Mouse (Mus musculus): ENCODE data around the gene Cygb.
"Not testable (repeated sequence)": the region's sequence is repeated elsewhere in the genome, so short reads cannot be mapped to it uniquely, and the experiment has no call there.

Gene Cygb

DNA sequence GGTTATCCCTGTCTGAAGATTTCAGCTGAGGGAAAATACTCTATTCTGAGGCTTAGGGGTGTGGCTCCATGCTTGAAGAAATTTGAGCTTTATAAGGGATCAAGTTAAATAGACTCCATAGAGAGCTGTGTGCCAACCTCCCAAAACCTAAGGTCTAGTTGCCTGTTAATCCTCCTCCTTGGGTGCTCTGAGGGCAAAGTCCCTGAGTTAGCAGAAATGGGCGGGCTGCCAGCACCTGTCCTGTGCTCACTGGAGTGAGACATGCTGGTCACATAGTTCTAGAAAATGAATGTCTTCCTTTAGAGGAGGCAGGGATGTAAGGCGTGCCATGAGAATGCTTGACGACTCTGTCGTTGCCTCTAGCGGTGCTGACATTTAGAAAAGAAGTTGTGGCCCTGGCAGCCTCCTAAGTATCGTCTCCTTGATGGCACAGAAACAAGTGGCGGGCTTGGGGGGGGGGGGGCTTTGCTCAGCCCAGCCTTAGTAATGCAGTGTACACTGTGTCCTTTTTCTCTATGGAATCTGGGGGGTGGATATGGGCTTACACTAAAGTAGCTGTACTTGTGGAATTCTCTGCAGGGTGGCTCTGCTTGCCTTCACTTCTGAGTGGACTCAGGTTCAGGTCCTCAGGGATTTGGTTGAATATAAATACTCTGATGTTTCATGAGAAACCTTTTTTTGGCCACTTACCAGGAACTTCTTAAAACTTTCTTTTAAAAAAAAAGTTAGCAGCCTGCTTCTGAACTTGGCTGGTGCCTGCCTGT lies 20.7 kb upstream of the Cygb start:
- DNase-seq (ENCODE audit: low spot score in 2 of 2) = no peak

DNA sequence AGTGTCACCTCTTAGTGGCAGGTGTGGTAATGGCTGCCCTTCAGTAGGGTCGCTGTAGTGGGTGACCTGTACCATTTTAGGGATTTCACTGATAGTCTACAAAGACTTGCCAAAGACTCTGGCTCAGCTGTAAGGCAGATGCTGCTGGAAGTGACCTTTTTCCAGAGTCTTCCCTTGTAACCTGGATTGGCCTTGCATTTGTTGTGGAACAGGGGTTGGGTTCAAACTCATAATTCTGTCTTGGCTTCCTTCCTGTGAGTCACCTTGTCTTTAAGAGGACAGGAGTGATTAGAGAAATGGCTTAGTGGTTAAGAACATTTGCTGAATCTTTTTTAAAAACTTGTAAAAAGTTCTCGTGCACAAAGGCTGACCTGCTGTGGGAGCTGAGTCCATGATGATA lies 19.3 kb upstream of the Cygb start:
- no peak for DNase-seq (ENCODE audit: low spot score in 2 of 2)

DNA sequence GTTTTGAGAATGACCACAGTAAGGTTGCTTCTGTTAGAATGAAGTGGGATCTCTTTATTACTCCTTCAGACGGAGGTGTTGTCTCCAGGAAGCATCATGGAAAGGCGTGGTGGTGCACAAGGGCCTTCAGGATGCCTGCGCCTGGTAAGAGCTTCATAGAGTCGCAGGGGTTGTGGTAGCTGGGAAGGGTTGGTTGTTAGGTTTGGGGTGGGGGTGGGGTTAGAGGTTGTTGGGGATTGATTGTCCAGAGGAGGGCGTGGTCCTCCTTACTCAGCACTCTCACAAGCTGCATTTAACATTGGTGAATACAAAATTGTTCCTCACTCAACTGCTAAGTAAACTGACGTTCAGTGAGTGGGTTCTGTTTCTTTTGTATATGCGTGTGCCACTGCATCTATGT lies 18.5 kb upstream of the Cygb start:
- no peak for DNase-seq (ENCODE audit: low spot score in 2 of 2)

DNA sequence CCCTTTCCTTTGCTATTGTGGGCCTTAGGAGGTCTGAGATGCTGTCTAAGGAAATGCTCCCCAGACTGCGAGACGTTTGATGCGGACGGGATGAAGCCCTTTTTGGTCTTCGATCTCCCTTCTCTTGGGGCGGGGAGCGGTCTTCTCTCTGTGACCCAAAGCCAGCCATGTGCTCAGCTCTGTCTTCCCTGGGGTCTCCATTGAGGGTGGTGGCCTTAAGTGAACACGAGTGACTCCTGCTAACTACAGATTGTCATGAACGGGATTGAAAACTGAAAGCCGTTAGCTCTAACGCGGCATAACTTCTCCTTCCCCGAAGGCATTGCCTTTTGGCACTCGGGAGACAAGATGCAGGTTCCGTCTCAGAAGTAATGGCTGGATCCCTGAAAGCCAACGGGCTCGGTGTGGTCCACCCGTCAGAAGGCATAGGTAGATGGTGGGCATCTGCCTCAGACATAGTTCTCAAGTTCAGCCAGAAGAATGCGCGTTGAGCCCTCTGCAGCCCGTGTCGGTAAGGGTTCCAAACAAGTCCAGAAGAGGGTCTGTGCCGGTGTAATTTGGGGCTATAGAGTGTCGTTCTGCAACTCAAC lies 17.8 kb upstream of the Cygb start:
- no peak for DNase-seq (ENCODE audit: low spot score in 2 of 2)

DNA sequence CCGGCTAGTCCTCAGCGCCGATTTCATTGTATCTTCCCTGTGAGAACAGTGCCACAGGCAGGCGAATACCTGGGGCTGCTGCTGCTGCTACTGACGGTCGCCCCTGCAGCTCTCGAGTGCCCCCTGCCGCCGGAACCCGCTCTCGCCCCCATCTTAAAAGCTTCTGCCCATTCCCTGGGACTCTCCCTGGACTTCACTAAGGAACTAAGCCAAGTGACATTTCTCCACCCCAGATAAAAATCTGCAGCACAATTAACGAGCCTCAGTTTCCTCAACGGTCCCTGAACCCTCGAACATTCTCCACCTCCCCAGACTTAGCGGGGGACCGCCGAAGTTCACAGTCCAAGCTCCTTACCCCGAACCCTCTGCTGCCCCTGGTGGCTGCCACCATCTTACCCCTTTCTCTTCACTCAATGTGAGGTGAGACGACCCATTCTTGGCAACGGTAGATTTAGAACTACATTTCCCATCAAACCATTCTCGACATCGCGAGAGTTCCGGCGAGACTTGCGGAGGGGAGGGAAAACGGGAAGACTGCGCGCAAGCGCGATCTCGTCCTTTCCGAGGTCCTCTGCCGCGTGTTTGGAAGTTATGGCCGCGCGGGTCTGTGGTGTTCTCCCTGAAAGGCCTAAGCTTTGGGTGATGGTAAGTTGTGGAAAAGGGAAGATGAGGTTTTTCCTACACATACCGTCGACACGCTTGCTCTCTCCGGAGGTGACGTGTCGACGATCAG lies 17.2 kb upstream of the Cygb start:
- peak; percentile 97 to 99 for DNase-seq (ENCODE audit: low spot score in 2 of 2)

DNA sequence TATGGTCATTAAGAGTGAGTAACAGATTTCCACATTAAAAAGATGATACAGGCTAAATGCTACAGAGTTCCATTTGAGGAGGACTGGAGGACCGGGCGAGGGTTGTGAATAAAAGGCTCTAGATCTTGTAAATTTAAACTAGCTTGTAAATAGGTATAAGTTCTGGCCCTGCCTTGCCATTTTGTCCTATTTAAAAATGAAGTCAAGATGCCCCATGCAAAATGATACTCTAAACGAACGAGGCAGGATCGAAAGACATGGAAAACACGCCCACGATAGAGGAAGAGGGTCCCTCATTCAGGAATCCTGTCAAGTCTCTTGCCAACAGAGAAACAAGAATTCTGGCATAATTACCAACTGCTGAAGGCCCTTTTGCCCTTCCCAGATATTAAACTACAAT lies 16.3 kb upstream of the Cygb start:
- DNase-seq (ENCODE audit: low spot score in 2 of 2) = no peak

DNA sequence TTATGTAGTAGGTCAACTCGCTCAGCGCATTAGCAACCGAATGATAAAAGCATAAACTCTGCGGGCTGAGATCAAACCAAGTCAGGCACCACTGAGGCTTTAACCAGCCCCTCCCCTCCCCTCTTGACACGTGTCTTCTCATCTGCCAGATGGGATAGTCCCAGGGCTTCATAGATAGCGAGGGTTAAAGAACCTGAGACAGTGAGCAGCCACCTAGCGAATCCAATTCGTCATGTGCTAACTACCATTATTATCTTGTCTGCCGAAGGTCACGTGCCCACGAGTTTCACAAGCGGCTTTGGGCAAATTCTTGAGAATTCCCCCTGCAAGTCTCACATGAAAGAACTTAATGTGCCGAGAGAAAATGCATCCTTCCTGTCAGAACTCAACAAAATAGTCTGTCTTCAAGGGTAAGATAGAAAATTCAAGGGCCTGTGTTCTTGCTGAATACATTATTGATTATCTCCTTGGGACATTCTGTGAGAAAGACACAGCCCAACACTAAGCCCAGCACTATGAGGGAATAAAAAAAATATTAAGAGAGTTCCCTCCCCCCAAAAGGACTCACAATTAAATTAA lies 15.8 kb upstream of the Cygb start:
- no peak for DNase-seq (ENCODE audit: low spot score in 2 of 2)

DNA sequence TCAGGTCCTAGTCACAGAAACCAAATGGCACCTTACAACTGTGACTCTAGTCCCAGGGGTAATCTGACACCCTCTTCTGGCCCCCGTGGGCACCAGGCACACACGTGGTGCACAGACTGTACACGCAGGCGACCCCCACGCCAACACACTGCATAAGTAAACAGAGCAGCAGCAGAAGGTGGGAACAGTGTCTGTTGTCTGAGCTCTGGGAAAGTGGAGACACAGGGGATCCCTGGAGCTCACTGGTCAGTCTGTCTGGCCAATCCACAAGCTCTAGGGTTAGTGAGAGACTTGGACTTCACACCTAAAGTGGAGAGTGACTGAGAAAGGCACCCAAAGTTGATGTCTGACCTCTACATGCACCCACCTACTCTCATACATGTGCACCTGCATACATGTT lies 15.2 kb upstream of the Cygb start:
- DNase-seq (ENCODE audit: low spot score in 2 of 2) = no peak

DNA sequence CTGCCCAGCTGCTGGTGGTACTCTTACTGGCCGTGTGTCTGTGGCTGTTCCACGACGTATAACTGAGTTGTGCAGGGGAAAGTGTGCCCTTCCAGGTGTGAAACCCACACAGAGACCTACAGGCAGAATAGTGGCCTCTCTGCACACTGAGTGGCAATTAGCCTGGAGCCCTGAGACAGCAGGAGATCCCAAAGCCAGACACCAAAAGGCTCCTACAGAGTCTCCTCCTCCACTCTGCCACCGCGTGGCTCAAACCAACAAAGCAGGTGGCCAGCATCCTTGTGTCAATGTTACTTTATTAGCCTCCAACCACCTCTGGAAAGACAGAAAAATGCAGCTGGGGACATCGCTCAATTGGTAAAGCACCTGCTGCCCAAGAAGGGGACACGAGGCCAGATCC lies 14.7 kb upstream of the Cygb start:
- no peak for DNase-seq (ENCODE audit: low spot score in 2 of 2)

DNA sequence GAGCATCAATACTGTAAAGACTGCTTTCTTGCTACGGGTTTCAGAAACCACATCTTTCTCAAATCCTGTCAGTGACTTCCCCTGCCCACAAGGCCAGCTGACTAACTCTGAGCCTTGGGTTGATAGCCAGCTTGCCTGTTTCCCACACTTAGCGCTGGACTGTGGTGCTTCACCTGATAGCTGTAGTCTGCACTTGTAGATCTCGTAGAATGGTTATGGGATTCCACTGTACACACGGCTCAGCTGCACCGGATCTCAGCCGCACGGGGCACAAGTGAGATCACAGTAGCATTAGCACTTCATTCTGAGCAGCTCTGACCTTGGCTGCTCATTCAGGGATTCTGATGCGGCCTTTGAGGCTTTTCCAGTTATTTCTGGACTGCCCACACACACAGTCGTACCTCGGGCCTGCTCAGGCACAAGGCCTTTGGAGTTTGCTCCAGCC lies 14.3 kb upstream of the Cygb start:
- DNase-seq (ENCODE audit: low spot score in 2 of 2) = no peak

DNA sequence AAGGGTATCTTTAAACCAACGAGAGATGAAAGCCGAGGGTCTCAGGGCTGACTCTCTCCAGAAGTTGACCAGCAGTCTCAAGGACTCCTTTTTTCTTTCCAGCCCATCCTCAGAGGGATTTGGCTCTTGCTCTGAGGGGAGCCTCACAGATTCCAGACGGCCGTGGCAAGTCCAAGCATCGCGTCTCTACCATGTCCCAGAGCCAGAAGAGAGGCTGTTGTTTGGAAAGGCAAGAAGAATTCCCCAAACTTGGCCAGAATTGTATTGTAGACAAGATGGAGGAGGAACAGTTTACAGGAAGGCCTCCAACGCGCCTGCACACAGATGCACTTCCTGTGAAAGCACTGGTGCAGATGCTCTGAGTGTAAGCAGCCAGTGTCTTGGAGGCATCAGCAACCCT lies 13.8 kb upstream of the Cygb start:
- DNase-seq (ENCODE audit: low spot score in 2 of 2) = no peak

DNA sequence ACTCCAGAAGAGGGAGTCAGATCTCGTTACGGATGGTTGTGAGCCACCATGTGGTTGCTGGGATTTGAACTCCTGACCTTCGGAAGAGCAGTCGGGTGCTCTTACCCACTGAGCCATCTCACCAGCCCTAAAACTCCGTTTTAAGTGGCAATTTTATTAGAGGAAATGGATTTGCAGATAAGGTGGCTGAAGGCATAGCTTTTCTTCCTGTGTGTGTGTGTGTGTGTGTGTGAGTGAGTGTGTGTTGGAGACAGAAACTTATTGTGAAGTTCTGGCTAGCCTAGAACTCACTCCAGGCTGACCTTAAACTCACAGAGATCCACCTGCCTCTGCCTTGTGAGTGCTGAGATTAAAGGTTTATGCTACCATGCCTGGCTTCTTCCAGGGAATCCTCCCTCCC lies 12.9 kb upstream of the Cygb start:
- not testable (repeated sequence) for DNase-seq (ENCODE audit: low spot score in 2 of 2)

DNA sequence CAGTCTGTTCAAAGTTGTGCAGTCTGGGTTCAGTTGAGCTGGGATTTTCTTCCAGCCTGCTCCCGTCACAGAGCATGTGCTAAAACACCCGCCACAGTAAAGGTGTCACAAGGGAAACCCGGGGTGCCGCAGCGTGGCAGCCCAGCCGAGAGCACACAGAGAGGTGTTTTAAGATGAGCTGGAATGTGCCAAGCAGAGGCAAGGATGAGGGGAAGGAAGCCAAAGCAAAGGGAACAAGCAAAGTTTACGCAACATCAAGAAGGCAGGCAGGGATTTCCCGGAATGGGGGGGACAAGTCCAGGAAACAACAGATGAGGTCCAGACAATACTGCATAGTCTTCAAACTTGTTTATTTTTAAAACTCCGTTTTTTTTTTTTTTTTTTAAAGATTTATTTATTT lies 12.5 kb upstream of the Cygb start:
- no peak for DNase-seq (ENCODE audit: low spot score in 2 of 2)

DNA sequence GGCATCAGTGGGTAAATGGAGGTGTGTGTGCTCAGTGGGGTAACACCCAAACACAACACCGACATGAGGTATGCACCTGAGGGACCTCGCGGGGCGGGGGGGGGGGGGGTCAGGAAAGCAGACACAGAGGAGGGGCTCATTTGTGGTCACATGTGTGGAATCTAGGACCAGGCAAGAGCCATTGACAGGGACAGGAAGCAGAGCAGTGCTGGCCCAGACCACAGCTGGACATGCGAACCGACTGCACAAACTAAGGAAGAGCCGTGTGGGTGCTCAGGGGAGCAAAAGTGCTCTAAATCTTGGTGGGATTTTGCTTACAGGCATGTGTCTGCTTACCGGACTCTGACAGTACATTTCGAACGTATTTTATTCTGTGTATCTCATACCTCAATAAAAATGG lies 11.2 kb upstream of the Cygb start:
- DNase-seq (ENCODE audit: low spot score in 2 of 2) = no peak

DNA sequence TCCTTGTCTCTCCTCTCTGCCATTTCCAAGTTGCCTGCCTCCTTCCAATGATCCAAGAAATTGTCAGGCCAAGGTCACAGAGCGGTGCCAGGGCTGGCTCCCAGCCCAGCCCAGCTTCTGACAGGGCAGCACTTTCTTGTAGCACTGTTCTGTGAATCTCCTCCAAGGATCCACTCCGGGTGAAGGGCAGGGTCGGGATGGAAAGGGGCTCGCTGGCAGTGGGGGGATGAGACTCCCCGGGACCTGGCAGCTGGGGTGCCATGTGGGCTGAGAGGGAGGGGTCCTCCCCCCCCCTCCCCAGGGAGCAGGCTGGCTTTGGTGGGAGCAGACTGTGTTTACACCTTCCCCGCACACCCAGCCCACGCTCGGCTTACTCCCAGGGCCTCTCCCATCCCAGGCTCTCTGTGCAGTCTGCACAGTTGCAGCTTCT lies 7.8 kb upstream of the Cygb start:
- DNase-seq (ENCODE audit: low spot score in 2 of 2) = peak; percentile 52 to 60

DNA sequence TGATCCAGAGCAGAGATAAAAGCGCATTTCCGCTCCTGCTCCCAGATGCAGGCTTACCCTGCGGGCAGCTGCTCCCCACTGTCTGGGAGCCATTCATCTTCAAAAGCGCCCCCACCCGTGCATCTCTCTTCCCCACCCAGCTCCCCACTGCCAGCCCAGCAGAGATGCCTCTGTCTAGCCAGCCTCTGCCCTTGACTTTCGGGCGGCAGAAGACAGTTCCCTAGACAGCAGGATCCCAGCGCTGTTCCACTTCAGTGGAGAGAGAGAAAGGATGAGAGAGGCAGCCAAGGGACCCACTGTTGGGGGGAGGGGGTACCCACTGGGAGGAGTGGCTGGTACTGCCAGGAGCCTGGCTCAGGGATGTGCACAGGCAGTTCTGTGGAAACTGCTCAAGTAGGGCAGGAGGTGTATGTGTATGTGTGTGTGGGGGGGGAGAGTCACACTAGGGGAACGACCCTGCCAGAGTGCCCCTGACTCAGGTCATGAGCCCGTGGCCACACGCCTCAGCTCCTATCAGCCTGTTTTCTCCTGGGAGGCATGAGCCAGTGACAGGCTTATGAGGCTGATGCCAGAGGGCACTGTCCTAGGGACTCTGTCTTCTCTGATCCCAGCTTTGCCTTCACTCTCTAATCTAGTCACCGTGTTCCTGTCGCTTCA lies 7.3 kb upstream of the Cygb start:
- peak in 1 of 2 experiments; percentile 25 for DNase-seq (ENCODE audit: low spot score in 2 of 2)

DNA sequence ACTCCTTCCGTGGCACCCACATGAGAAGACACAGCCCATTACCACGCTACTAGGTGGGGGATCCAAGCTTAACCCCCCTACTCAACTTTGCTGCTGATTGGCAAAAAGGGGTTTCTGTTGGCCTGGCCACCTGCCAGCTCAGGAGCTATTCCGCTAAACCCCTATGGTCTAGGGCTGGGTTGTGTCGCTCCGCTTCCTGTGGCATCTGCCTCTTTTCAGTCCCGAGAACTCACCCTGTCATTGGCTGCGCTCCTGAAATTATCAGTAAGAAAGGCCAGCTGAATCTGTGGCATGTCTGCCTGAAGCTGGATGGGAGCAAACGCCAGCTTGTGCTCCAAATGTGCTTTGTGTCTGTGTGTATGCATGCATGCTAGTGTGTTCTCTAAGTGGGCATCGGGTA lies 6.1 kb upstream of the Cygb start:
- no peak for DNase-seq (ENCODE audit: low spot score in 2 of 2)

DNA sequence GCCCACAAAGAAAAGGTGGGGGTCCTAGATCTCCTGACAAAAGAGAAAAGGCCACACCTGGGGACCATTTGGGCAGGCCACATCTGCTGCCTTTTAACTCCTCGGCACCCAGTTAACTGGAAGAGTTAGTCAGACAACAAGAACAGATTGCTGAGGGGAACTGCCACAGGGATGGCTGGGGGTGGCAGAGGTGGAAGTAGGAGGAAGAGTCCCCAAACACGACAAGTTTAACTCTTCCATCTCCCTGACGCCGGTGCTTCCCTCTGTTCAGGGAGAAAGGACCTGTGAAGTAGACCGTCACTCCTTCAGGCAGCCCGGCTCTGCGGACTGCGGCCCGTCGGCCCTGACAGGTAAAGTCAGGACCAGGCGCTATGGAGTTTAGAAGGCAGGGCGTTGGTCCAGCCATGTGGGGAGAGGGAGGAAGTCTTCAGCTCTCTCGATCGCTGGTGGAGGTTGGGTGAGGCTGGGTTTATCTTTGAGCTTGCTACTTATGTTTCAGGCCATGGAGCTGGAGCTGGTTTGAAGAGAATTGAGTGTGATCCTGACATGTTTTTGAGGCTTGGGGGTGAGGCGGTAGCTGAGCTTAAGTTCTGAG lies 5.0 kb upstream of the Cygb start:
- no peak for DNase-seq (ENCODE audit: low spot score in 2 of 2)

DNA sequence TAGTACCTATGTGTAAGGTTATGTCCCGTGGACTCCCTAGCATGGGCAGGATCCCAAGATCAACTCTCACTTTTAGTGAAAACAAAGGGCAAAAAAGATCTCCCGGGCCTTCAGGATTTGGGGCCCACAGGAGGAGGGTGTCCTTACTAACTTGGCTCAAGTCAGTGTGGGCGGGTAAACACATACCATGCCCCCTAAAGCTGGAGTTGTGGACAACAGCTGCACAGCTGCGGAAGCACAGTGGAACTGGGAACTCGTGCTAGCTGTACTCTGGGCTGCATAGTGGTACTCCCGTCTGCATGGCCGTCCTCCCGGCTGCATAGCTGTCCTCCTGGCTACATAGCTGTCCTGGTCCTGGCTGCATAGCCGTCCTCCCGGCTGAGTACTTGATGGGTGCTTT lies 4.1 kb upstream of the Cygb start:
- DNase-seq (ENCODE audit: low spot score in 2 of 2) = no peak

DNA sequence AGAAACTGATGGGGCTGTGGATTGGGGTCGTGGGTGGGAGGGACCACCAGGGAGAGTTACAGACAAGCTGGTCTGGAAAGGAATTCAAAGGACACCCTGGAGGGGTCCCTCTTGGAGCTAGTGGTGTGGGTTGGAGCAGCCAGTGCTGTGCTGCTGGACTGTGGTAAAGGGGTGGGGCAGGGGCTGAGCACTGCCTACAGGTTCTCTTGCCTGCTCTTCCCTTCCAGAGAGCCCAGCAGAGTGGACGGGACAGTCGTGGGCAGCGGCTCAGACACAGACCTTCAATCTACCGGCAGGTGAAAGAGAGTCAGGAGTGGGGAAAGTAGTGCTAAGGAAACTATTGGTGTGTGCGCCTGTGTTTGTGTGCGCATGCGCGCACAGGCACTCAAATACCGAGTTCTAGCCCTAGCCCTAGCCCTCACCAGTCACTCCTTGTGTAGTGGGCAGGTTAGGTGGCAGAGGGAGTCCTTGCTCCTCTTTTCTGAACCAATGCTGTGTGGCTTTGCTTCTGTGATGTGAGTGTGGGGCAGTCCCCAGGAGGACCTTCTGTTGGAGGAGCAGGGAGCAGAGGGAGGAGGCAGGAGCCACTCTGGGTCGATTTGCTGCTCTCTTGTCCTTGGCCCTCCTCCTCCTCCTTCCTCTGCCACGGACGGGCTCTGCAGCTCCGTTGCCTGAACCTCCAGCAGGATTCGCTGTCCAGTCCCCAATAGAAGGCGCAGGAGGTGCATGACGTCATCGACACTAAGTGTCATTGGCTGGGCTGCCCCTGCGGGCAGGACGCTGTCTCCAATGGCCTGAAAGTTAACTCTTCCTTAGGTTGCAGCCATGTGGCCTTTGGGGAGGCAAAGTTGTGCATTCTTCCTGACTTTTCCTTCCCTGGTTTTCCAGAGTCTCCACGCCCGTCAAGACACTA lies 3.5 kb upstream of the Cygb start:
- peak; percentile 81 to 87 for DNase-seq (ENCODE audit: low spot score in 2 of 2)
